Mouse (Mus musculus) lung, embryonic 16.5 days (tissue): ENCODE data around the gene Cxadr. TPM values are rescaled to one million over a fixed set of nuclear protein-coding genes. Genes with fewer than 3 reads are reported as not detected.
A peak's percentile ranks its signal among the peaks of the same experiment; 100 is the strongest.
"Not testable (repeated sequence)": the region's sequence is repeated elsewhere in the genome, so short reads cannot be mapped to it uniquely, and the experiment has no call there.

Experiments used
- ATAC-seq: fragments of 200-750 bp; cut with Nextera tagmentation; 2 replicates; pipeline ENCODE4 v1.8.0; 2017; ENCODE audit warnings: low read depth, mild to moderate bottlenecking, moderate library complexity
- H3K27ac ChIP-seq: fragments of 300-500 bp; sonication (generic); 2 replicates; pipeline ENCODE4 v1.5.1; 2014; ENCODE audit warnings: mild to moderate bottlenecking, control low read depth, low read length
- H3K27me3 ChIP-seq: fragments of 300-500 bp; sonication (generic); 2 replicates; pipeline ENCODE4 v1.6.1; 2014; ENCODE audit warnings: low read depth, low read length, mixed read lengths; ENCODE audit not compliant: control insufficient read depth, insufficient read depth
- H3K36me3 ChIP-seq: fragments of 300-500 bp; sonication (generic); 2 replicates; pipeline ENCODE4 v1.6.1; 2014; ENCODE audit warnings: low read length; ENCODE audit not compliant: control insufficient read depth, insufficient read depth
- H3K4me1 ChIP-seq: fragments of 300-500 bp; sonication (generic); replicated peaks from 2 replicates; pipeline ENCODE4 v1.6.1; 2014; ENCODE audit warnings: low read length, mixed read lengths; ENCODE audit not compliant: control insufficient read depth, insufficient read depth
- H3K4me2 ChIP-seq: fragments of 300-500 bp; sonication (generic); 2 replicates; pipeline ENCODE4 v1.6.1; 2014; ENCODE audit warnings: low read depth, low read length, control low read depth
- H3K4me3 ChIP-seq: fragments of 300-500 bp; sonication (generic); 2 replicates; pipeline ENCODE4 v1.5.1; 2014; ENCODE audit warnings: mild to moderate bottlenecking, low read length, control low read depth
- H3K9ac ChIP-seq: fragments of 300-500 bp; sonication (generic); 2 replicates; pipeline ENCODE4 v1.6.1; 2014; ENCODE audit warnings: low read length, control low read depth
- H3K9me3 ChIP-seq: fragments of 300-500 bp; sonication (generic); 2 replicates; pipeline ENCODE4 v1.6.1; 2016; ENCODE audit warnings: low read length; ENCODE audit not compliant: control insufficient read depth
- WGBS: fragments of 180-500 bp; shearing (Covaris S2); extraction: QIAGEN DNeasy Blood & Tissue Kit; methylation state at CpG from one replicate; pipeline ENCODE4 v1.1.7; 2014; 5-methylcytosine and 5-hydroxymethylcytosine counted together
- polyA plus RNA-seq: library from polyadenylated mRNA; unstranded; fragments of >200 nt; fragmentation: Nextera tagmentation; extraction: Ambion mirVana; gene quantifications from 2 replicates; pipeline ENCODE4 v1.2.1, GENCODE M21; 2015

Cxadr gene
- polyA plus RNA-seq, 1 experiment from 2014 or later, result 35.3 TPM

DNA sequence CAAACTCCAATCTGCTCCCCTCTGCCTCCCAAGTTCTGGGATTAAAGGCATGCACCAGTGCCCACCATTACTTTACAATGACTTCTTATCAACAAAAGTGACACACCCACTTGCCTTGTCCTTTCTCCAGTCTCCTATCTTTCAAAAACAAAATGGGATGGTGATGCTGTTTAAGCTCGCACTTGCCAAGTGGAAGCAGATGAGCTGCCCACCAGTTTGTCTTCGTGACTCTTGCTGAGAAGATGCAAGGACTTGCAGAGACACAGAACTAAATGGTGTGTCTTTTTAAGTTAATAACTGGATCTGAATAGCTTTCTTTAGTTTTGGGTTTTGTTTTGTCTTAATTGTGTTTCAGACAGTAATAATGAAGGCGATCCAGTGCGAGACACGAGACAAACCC, 41.5 kb downstream of the Cxadr start:
- Histone ChIP-seq H3K27me3 (no peaks in the 10 kb centered on the region), H3K4me3 (no peak overlapping the region), H3K36me3 (no peaks in the 10 kb centered on the region), H3K9me3 (no peaks in the 10 kb centered on the region), H3K4me2 (no peak overlapping the region), H3K9ac (no peak overlapping the region), H3K4me1 (peaks cover 15% of the 10 kb centered on the region), H3K27ac (no peak overlapping the region)
- 89% methylated on average over 5 of the region's 5 CpGs for WGBS
- ATAC-seq, result no peak

DNA sequence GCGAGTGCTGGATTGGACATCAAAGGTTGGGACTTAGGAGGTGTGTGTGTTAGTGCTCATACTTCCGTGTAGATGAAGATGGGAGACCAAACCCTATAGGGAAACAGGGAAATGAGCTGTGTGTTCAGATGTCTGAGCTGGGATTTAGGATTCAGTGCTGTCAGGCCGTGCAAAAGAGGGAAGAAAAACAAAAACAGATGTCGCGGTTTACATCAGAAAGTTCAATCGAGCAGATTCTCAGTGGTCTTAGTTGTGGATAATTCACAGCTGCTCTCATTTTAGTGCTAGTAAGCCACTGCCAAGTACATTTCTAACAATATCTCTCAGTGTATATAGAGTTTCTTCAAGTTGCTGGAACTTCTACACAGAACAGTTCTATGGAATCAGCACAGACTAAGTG, 42.5 kb downstream of the Cxadr start:
- H3K27ac ChIP-seq, result peak overlapping the region; percentile 86
- 40% methylated on average over 6 of the region's 6 CpGs for WGBS
- no peaks in the 10 kb centered on the region for H3K27me3 ChIP-seq
- H3K9ac ChIP-seq, result no peak overlapping the region
- peaks cover 15% of the 10 kb centered on the region for H3K4me1 ChIP-seq
- H3K36me3 ChIP-seq, result 0 out of 2 replicates have a peak, but pooled peaks cover 2% of the 10 kb centered on the region
- H3K9me3 ChIP-seq, result no peaks in the 10 kb centered on the region
- no peak overlapping the region for H3K4me2 ChIP-seq
- no peak overlapping the region for H3K4me3 ChIP-seq
- ATAC-seq, result peak; percentile 77

- Histone ChIP-seq H3K9ac (no peak overlapping the region), H3K27ac (no peak overlapping the region), H3K4me1 (peaks cover 15% of the 10 kb centered on the region), H3K36me3 (peaks cover 8% of the 10 kb centered on the region), H3K4me3 (no peak overlapping the region), H3K4me2 (no peak overlapping the region), H3K27me3 (no peaks in the 10 kb centered on the region), H3K9me3 (no peaks in the 10 kb centered on the region)
- WGBS, result 76% methylated on average over 2 of the region's 2 CpGs
- ATAC-seq, result no peak
Observed at GRCm38 (mm10) chr16:78346662-78347327, 45.5 kb downstream of the Cxadr start.

- Histone ChIP-seq H3K4me2 (no peak overlapping the region), H3K27me3 (no peaks in the 10 kb centered on the region), H3K36me3 (peaks cover 8% of the 10 kb centered on the region), H3K4me1 (peaks cover 15% of the 10 kb centered on the region), H3K27ac (0 out of 2 replicates have a peak overlapping the region, but pooled peaks have one; percentile 7), H3K4me3 (no peak overlapping the region), H3K9me3 (no peaks in the 10 kb centered on the region), H3K9ac (no peak overlapping the region)
- 51% methylated on average over 13 of the region's 13 CpGs for WGBS
- ATAC-seq, result 0 out of 2 replicates have a peak, but pooled peaks have one; percentile 10
Observed at GRCm38 (mm10) chr16:78347328-78347926, 46.1 kb downstream of the Cxadr start.

DNA sequence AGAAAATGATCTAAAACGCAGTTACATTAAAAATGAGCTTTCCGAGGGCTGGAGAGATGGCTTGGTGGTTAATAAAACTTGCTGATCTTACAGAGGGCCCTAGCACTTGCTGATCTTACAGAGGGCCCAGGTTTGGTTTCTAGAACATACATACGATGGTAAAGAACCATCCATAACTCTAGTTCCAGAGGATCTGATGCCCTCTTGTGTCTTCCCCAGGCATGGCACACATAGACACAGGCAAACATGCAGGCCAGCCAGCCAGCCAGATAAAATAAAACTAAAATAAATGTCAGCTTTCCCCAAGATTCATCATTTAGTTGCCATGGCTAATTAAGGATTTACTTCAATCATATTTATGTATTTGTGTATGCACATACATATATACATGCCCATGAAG, 56.5 kb downstream of the Cxadr start:
- WGBS, result 93% methylated on average over 3 of the region's 3 CpGs
- no peaks in the 10 kb centered on the region for H3K9me3 ChIP-seq
- H3K27me3 ChIP-seq, result no peaks in the 10 kb centered on the region
- no peak overlapping the region for H3K9ac ChIP-seq
- H3K27ac ChIP-seq, result no peak overlapping the region
- no peaks in the 10 kb centered on the region for H3K4me1 ChIP-seq
- peaks cover 18% of the 10 kb centered on the region for H3K36me3 ChIP-seq
- H3K4me2 ChIP-seq, result no peak overlapping the region
- ATAC-seq, result no peak
- H3K4me3 ChIP-seq, result no peak overlapping the region

- no peaks in the 10 kb centered on the region for H3K9me3 ChIP-seq
- H3K36me3 ChIP-seq, result peaks cover 27% of the 10 kb centered on the region
- no peaks in the 10 kb centered on the region for H3K27me3 ChIP-seq
- no peak for ATAC-seq
- no peak overlapping the region for H3K4me2 ChIP-seq
- 88% methylated on average over 4 of the region's 4 CpGs for WGBS
- H3K9ac ChIP-seq, result no peak overlapping the region
- no peak overlapping the region for H3K4me3 ChIP-seq
- H3K27ac ChIP-seq, result no peak overlapping the region
- H3K4me1 ChIP-seq, result no peaks in the 10 kb centered on the region
Observed at GRCm38 (mm10) chr16:78361466-78361865, 60.2 kb downstream of the Cxadr start.

GRCm38 (mm10) chr16:78364554-78364953, 63.3 kb downstream of the Cxadr start:
- H3K4me1 ChIP-seq, H3K27me3 ChIP-seq, H3K4me2 ChIP-seq, H3K27ac ChIP-seq, H3K4me3 ChIP-seq, H3K9me3 ChIP-seq, H3K9ac ChIP-seq, ATAC-seq: not testable (repeated sequence)
- H3K36me3 ChIP-seq, result peaks cover 28% of the 10 kb centered on the region
- 89% methylated on average over 9 of the region's 9 CpGs for WGBS

DNA sequence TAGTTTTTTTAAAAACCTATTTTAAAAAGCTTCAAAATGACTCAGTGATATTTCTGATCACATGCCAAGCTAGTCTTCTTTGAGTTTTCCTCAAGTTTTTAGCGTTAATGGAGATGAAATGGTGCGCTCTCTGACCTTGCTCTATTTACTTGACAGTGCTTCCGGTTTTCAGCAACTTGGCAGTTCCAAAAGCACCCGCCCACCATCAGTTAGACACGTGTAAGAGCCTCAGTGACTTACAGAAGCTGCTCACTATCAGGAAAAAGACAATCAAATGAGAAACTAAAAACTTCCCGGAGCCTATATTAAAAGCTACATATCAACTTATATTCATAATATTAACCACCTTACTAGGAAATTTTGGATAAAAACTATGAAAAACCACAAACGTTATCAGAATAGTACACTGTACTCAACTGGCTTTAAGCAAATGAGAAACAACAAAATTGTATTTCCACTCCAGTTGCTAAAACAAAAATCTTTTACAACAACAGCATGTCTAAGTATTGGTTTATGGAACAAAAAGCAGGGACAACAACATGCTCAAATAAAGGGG, 70.3 kb downstream of the Cxadr start:
- Histone ChIP-seq H3K9ac (no peak overlapping the region), H3K27ac (no peak overlapping the region), H3K4me1 (peaks cover 17% of the 10 kb centered on the region), H3K27me3 (no peaks in the 10 kb centered on the region), H3K4me3 (no peak overlapping the region), H3K9me3 (no peaks in the 10 kb centered on the region), H3K36me3 (peaks cover 18% of the 10 kb centered on the region), H3K4me2 (no peak overlapping the region)
- WGBS, result 47% methylated on average over 7 of the region's 7 CpGs
- ATAC-seq, result no peak

- ATAC-seq, result no peak
Observed at GRCm38 (mm10) chr16:78372786-78373185, 71.5 kb downstream of the Cxadr start.

More at GRCm38 (mm10) chr16:78372786-78373185, 71.5 kb downstream of the Cxadr start:
- Histone ChIP-seq H3K36me3 (peaks cover 15% of the 10 kb centered on the region), H3K4me1 (peaks cover 22% of the 10 kb centered on the region), H3K9me3 (no peaks in the 10 kb centered on the region), H3K27me3 (no peaks in the 10 kb centered on the region), H3K4me3 (no peak overlapping the region), H3K4me2 (no peak overlapping the region), H3K27ac (no peak overlapping the region), H3K9ac (no peak overlapping the region)
- 72% methylated on average over 5 of the region's 5 CpGs for WGBS
